Comparison of ENCODE assay signal across 9 mouse cellular contexts in genomic region chr14:21904498-21905395, GRCm38 (mm10). TPM values are rescaled to one million over a fixed set of nuclear protein-coding genes. Genes with fewer than 3 reads are reported as not detected.
DNase-seq lines count a peak whose midpoint lies in the region; ATAC-seq lines count a peak whose summit lies in the region.
"Had no signal": no experiment of that assay in that cellular context is flagged by ENCODE, and none has a peak within 500 bp of the region (broad histone marks: within the 10 kb centered on the region; RNA-seq: fewer than 3 reads in every experiment).

No protein-coding gene starts in this region.

- H3K27ac ChIP-seq in embryonic facial prominence, embryonic 13.5 days: no peak overlapping the region
- H3K27ac ChIP-seq in hindbrain, embryonic 16.5 days (ENCODE audit: low read depth, low read length): no peak overlapping the region
- H3K27ac ChIP-seq in liver, embryonic 12.5 days: no peak overlapping the region

- H3K27me3 ChIP-seq in embryonic facial prominence, embryonic 13.5 days: no peaks in the 10 kb centered on the region
- no peaks in the 10 kb centered on the region for H3K27me3 ChIP-seq in hindbrain, embryonic 16.5 days (replicated peaks; ENCODE audit: control insufficient read depth, insufficient read depth, low read length)
- no peaks in the 10 kb centered on the region; the same call in 1 of the 2 replicates for H3K27me3 ChIP-seq in liver, embryonic 12.5 days (replicated peaks)
- H3K27me3 ChIP-seq: CH12.LX had no signal

- H3K36me3 ChIP-seq in embryonic facial prominence, embryonic 13.5 days: no peaks in the 10 kb centered on the region
- no peaks in the 10 kb centered on the region for H3K36me3 ChIP-seq in hindbrain, embryonic 16.5 days (ENCODE audit: control insufficient read depth, insufficient read depth, low read length)
- no peaks in the 10 kb centered on the region for H3K36me3 ChIP-seq in liver, embryonic 12.5 days

- peak overlapping the region; percentile 48 for H3K4me2 ChIP-seq in embryonic facial prominence, embryonic 13.5 days
- no peak overlapping the region for H3K4me2 ChIP-seq in hindbrain, embryonic 16.5 days (ENCODE audit: low read length)
- peak overlapping the region; percentile 22 for H3K4me2 ChIP-seq in liver, embryonic 12.5 days

- peaks cover 27% of the 10 kb centered on the region for H3K4me1 ChIP-seq in embryonic facial prominence, embryonic 13.5 days
- H3K4me1 ChIP-seq in hindbrain, embryonic 16.5 days (ENCODE audit: control insufficient read depth, insufficient read depth, low read depth, low read length): peaks cover 12% of the 10 kb centered on the region
- no peaks in the 10 kb centered on the region for H3K4me1 ChIP-seq in liver, embryonic 12.5 days

- no peak for ATAC-seq in embryonic facial prominence, embryonic 13.5 days (ENCODE audit: insufficient number of reproducible peaks, insufficient read depth, low FRiP score, low TSS enrichment, low read depth)
- peak; percentile 74 for ATAC-seq in hindbrain, embryonic 16.5 days
- no peak for ATAC-seq in liver, embryonic 12.5 days

- 32% methylated on average over 18 of the region's 18 CpGs for WGBS in embryonic facial prominence, embryonic 13.5 days
- WGBS in hindbrain, embryonic 16.5 days: 41% methylated on average over 18 of the region's 18 CpGs
- WGBS in liver, embryonic 12.5 days (ENCODE audit: insufficient replicate concordance): 55% methylated on average over 18 of the region's 18 CpGs

- H3K9ac ChIP-seq in embryonic facial prominence, embryonic 13.5 days: no peak overlapping the region
- H3K9ac ChIP-seq in hindbrain, embryonic 16.5 days (ENCODE audit: low read depth, low read length): no peak overlapping the region
- no peak overlapping the region for H3K9ac ChIP-seq in liver, embryonic 12.5 days

- peak; percentile 4 for DNase-seq in gastrocnemius, adult 18-20 months (ENCODE audit: low spot score)
- no peak for DNase-seq in gastrocnemius, postnatal 4 days (ENCODE audit: low spot score in 2 of 2)
- DNase-seq in right cerebral cortex, adult 18-20 months: no peak
- no peak for DNase-seq in thymus, postnatal 25 days
- no peak for DNase-seq in thymus, postnatal 10 days (ENCODE audit: low spot score in 2 of 2)

- no peak overlapping the region for H3K4me3 ChIP-seq in embryonic facial prominence, embryonic 13.5 days
- H3K4me3 ChIP-seq in hindbrain, embryonic 16.5 days (ENCODE audit: low read length): no peak overlapping the region
- no peak overlapping the region for H3K4me3 ChIP-seq in liver, embryonic 12.5 days

- H3K9me3 ChIP-seq in embryonic facial prominence, embryonic 13.5 days: no peaks in the 10 kb centered on the region
- H3K9me3 ChIP-seq in hindbrain, embryonic 16.5 days (ENCODE audit: control insufficient read depth, low read length): no peaks in the 10 kb centered on the region
- H3K9me3 ChIP-seq in liver, embryonic 12.5 days (replicated peaks): no peaks in the 10 kb centered on the region

RNA-seq across cellular contexts. Expression of gene Comtd1, which starts 56.0 kb away (rescaled TPM):
- 10 to 100 TPM in 1 of 2 experiments, 1 to 10 TPM in 1; 6.1 to 11.3 TPM for total RNA-seq in gastrocnemius, adult 18-20 months (2021)
- 10 to 100 TPM; 10.3 to 13.9 TPM for total RNA-seq in gastrocnemius, postnatal 4 days (2021)
- polyA plus RNA-seq in embryonic facial prominence, embryonic 13.5 days (2015; fragmentation: Nextera tagmentation; extraction: Ambion mirVana): 21.4 and 21.5 TPM in 2 replicates
- polyA plus RNA-seq in hindbrain, embryonic 16.5 days (2015; fragmentation: Nextera tagmentation; extraction: Ambion mirVana): 59.2 and 68.9 TPM in 2 replicates
- 35.7 and 41.3 TPM in 2 replicates for polyA plus RNA-seq in liver, embryonic 12.5 days (2016; fragmentation: Nextera tagmentation; extraction: Ambion mirVana)
